Mouse (Mus musculus): ENCODE results near the gene Med16. TPM values are rescaled to one million over a fixed set of nuclear protein-coding genes. Genes with fewer than 3 reads are reported as not detected.

Gene Med16
- polyA plus RNA-seq, 1 experiment from 2014 or later = 45.7 TPM

DNA sequence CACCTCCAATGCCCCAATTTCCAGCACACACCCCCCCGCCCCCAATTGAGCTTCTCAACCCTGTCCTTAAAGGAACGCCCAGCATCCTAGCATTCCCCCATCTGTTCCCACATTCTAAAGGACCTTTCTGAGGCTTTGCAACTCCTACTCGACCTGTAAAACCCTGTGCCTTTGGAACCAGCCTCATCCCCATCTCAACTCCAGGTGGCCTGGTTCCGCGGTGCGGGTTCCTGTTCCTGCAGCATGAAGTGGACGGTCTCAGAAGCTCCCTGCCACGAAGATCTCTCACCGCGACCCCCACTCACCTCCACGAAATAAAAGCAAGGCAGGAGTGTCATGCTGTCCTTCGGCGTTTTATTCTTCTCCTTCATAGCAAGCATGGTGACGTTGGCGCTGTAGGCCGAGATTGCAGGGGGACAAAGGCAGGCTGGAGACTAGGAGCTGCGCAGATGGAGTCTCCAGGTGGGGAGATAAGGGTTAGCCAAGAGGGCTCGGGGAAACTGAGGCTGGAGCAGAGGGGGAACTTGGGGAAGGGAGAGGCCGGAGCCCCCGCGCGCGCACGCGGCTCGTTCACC lies 34.9 kb downstream of the Med16 start:
- Histone ChIP-seq H3K4me1 (ENCODE audit: control insufficient read depth, insufficient read depth, low read length) (peaks cover 13% of the 10 kb centered on the region), H3K36me3 (ENCODE audit: control insufficient read depth, insufficient read depth, low read length) (peaks cover 13% of the 10 kb centered on the region), H3K4me3 (ENCODE audit: low read depth, low read length) (peak overlapping the region; percentile 80), H3K27me3 (ENCODE audit: control insufficient read depth, insufficient read depth, low read length) (no peaks in the 10 kb centered on the region), H3K9ac (ENCODE audit: low read length) (peak overlapping the region; percentile 96), H3K4me2 (peak overlapping the region; percentile 80), H3K9me3 (ENCODE audit: control insufficient read depth, low read length) (no peaks in the 10 kb centered on the region), H3K27ac (ENCODE audit: low read depth, low read length) (peak overlapping the region; percentile 87)
- peak; percentile 10; the same call in 1 of the 2 replicates for ATAC-seq (ENCODE audit: low FRiP score)
- no peak for DNase-seq (ENCODE audit: low spot score, missing footprints)
- 1% methylated on average over 26 of the region's 26 CpGs for WGBS

DNA sequence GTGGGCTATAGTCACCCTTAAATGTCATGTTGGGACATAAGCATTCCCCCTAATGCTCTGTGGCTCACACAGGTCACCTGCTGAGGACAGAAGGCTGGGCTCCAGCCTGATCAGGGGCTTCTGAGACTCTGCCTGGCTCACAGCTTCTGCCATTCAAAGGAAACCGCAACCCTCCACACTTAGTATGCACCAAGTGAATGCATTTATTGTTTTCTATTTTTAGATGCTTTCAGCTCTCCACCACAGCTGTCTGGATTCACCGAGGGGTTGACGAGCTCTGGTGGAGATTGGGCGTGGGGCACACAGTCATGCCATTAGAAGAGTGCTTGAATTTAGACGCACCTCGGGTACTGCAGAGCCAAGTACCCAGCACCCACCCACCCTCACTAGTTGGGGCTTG lies 35.4 kb downstream of the Med16 start:
- 24% methylated on average over 6 of the region's 6 CpGs for WGBS
- no peaks in the 10 kb centered on the region for H3K27me3 ChIP-seq (ENCODE audit: control insufficient read depth, insufficient read depth, low read length)
- H3K9ac ChIP-seq (ENCODE audit: low read length) = peak overlapping the region; percentile 96
- H3K4me3 ChIP-seq (ENCODE audit: low read depth, low read length) = peak overlapping the region; percentile 80
- peaks cover 13% of the 10 kb centered on the region for H3K4me1 ChIP-seq (ENCODE audit: control insufficient read depth, insufficient read depth, low read length)
- DNase-seq (ENCODE audit: low spot score, missing footprints) (no peak), ATAC-seq (ENCODE audit: low FRiP score) (no peak)
- H3K27ac ChIP-seq (ENCODE audit: low read depth, low read length) = no peak overlapping the region
- H3K36me3 ChIP-seq (ENCODE audit: control insufficient read depth, insufficient read depth, low read length) = peaks cover 13% of the 10 kb centered on the region
- H3K4me2 ChIP-seq = peak overlapping the region; percentile 80
- H3K9me3 ChIP-seq (ENCODE audit: control insufficient read depth, low read length) = no peaks in the 10 kb centered on the region

DNA sequence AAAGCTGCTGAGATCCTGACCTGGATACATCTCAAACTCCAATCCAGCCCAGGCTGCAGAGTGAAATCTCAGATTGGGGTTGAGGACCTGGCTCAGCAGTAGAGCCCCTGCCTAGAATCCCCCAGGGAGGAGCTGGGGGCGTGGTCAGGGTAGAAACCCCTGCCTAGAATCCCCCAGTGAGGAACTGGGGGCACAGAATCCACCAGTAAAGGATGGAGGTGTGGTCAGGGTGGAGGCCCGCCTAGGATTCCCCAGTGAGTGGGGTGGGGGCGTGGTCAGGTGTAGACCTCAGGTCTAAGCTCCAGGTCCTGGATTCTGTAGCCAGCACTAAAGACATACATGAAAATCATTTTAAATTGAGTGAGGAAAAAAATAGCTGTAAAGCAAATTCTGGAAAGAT lies 35.9 kb downstream of the Med16 start:
- Histone ChIP-seq H3K9me3 (ENCODE audit: control insufficient read depth, low read length) (no peaks in the 10 kb centered on the region), H3K27me3 (ENCODE audit: control insufficient read depth, insufficient read depth, low read length) (no peaks in the 10 kb centered on the region), H3K27ac (ENCODE audit: low read depth, low read length) (no peak overlapping the region), H3K4me1 (ENCODE audit: control insufficient read depth, insufficient read depth, low read length) (peaks cover 13% of the 10 kb centered on the region), H3K4me2 (peak overlapping the region; percentile 80), H3K4me3 (ENCODE audit: low read depth, low read length) (peak overlapping the region; percentile 80), H3K9ac (ENCODE audit: low read length) (peak overlapping the region; percentile 96), H3K36me3 (ENCODE audit: control insufficient read depth, insufficient read depth, low read length) (peaks cover 13% of the 10 kb centered on the region)
- WGBS = 56% methylated on average over 3 of the region's 3 CpGs
- DNase-seq (ENCODE audit: low spot score, missing footprints) (no peak), ATAC-seq (ENCODE audit: low FRiP score) (no peak)

DNA sequence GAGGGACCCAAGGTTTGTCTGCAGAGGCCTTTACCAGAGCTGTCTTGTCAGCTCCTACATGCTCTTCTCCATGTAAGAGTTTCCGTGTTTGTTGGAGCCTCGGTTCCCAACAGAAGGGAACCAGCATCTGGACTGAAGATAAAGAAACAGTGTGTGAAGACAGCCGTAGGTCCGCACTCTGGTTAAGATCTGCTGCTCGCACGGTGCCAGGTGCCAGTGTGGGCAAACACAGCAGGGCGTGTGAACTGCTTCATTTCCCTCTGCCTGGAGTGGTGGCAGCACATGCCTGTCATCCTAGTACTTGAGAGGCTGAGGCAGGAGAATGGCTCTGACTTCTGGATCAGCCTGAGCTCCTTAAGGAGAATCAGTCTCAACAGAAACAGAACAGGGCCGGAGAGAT lies 36.9 kb downstream of the Med16 start:
- Histone ChIP-seq H3K27me3 (ENCODE audit: control insufficient read depth, insufficient read depth, low read length) (no peaks in the 10 kb centered on the region), H3K4me3 (ENCODE audit: low read depth, low read length) (no peak overlapping the region), H3K36me3 (ENCODE audit: control insufficient read depth, insufficient read depth, low read length) (peaks cover 18% of the 10 kb centered on the region), H3K9me3 (ENCODE audit: control insufficient read depth, low read length) (no peaks in the 10 kb centered on the region), H3K4me2 (no peak overlapping the region), H3K9ac (ENCODE audit: low read length) (no peak overlapping the region), H3K27ac (ENCODE audit: low read depth, low read length) (no peak overlapping the region), H3K4me1 (ENCODE audit: control insufficient read depth, insufficient read depth, low read length) (peaks cover 13% of the 10 kb centered on the region)
- WGBS = 94% methylated on average over 8 of the region's 8 CpGs
- ATAC-seq (ENCODE audit: low FRiP score) = no peak
- DNase-seq (ENCODE audit: low spot score, missing footprints) = no peak

DNA sequence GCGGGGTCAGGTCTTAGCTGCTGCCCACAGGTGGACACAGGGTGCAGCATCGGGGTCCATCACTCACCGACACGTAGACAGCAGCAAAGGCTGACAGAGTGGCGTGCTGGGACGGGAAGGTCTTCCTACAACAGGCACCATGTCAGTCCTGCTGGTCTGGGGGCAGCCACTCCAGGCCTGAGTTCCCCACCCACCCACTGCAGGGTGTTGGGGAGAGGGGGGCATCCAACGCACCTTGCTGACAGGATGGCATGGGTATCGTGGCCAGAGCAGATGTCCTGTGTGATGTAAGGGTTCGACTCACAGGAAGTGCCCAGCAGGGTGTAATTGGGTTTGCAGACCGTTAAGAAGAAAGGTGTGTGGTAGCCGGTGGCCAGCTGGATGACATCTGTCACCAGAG lies 42.1 kb downstream of the Med16 start:
- 82% methylated on average over 11 of the region's 11 CpGs for WGBS
- no peaks in the 10 kb centered on the region for H3K27me3 ChIP-seq (ENCODE audit: control insufficient read depth, insufficient read depth, low read length)
- no peaks in the 10 kb centered on the region for H3K9me3 ChIP-seq (ENCODE audit: control insufficient read depth, low read length)
- ATAC-seq (ENCODE audit: low FRiP score) (no peak), DNase-seq (ENCODE audit: low spot score, missing footprints) (no peak)
- no peak overlapping the region for H3K9ac ChIP-seq (ENCODE audit: low read length)
- no peak overlapping the region for H3K4me3 ChIP-seq (ENCODE audit: low read depth, low read length)
- H3K27ac ChIP-seq (ENCODE audit: low read depth, low read length) = no peak overlapping the region
- peaks cover 45% of the 10 kb centered on the region for H3K36me3 ChIP-seq (ENCODE audit: control insufficient read depth, insufficient read depth, low read length)
- no peak overlapping the region for H3K4me2 ChIP-seq
- H3K4me1 ChIP-seq (ENCODE audit: control insufficient read depth, insufficient read depth, low read length) = peaks cover 3% of the 10 kb centered on the region; the same call in 1 of the 2 replicates

DNA sequence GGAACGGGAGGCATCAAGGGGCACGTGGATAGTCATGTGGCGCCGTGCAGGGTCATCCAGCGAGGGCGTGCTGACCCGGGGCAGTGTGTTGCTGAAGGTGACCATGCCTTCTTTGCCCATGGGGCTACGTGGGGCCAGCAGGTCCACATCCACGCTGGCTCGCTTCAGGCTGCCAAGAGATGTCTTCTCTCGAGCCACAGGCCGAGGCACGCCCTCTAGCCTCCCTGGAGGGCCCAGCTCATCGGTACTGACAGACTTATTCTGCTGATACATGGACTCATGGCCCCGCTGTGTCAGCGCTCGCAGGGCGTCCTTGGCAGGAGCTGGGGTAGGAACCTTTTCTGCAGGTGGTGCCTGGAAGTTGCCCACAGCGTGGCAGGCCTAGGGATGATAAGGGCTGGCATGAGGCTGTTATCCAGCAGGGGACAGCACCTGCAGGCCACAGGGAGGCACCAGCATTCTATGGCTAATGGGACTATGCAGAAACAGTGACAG lies 42.9 kb downstream of the Med16 start:
- Histone ChIP-seq H3K4me1 (ENCODE audit: control insufficient read depth, insufficient read depth, low read length) (peaks cover 3% of the 10 kb centered on the region; the same call in 1 of the 2 replicates), H3K9ac (ENCODE audit: low read length) (no peak overlapping the region), H3K4me3 (ENCODE audit: low read depth, low read length) (no peak overlapping the region), H3K9me3 (ENCODE audit: control insufficient read depth, low read length) (no peaks in the 10 kb centered on the region), H3K4me2 (no peak overlapping the region), H3K27ac (ENCODE audit: low read depth, low read length) (0 out of 2 replicates have a peak overlapping the region, but pooled peaks have one; percentile 20), H3K27me3 (ENCODE audit: control insufficient read depth, insufficient read depth, low read length) (no peaks in the 10 kb centered on the region), H3K36me3 (ENCODE audit: control insufficient read depth, insufficient read depth, low read length) (peaks cover 43% of the 10 kb centered on the region)
- 76% methylated on average over 19 of the region's 19 CpGs for WGBS
- ATAC-seq (ENCODE audit: low FRiP score) (peak; percentile 24; the same call in 1 of the 2 replicates), DNase-seq (ENCODE audit: low spot score, missing footprints) (no peak)

DNA sequence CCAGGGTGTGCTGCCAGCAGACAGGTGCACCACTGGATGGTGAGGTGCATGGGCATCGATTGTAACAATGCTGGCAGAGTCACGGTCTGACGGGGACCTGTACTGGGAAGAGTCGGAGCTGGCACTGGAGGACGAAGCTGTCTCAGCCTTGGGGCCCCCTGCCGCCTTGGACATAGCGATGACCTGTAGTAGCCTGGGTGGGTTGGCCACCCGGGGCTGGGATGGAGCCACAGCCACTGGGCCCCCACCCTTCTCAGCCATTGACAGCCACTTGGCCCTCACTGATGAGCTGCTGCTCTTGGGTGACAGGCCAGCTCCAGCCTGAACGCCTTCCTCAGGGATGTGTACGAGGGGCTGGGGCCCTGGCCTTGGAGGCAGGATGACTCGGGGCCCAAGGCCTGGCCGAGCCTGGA lies 43.5 kb downstream of the Med16 start:
- Histone ChIP-seq H3K9me3 (ENCODE audit: control insufficient read depth, low read length) (no peaks in the 10 kb centered on the region), H3K4me3 (ENCODE audit: low read depth, low read length) (no peak overlapping the region), H3K4me1 (ENCODE audit: control insufficient read depth, insufficient read depth, low read length) (peaks cover 3% of the 10 kb centered on the region; the same call in 1 of the 2 replicates), H3K4me2 (no peak overlapping the region), H3K27ac (ENCODE audit: low read depth, low read length) (no peak overlapping the region), H3K9ac (ENCODE audit: low read length) (no peak overlapping the region), H3K27me3 (ENCODE audit: control insufficient read depth, insufficient read depth, low read length) (no peaks in the 10 kb centered on the region), H3K36me3 (ENCODE audit: control insufficient read depth, insufficient read depth, low read length) (peaks cover 49% of the 10 kb centered on the region)
- peak; percentile 38 for ATAC-seq (ENCODE audit: low FRiP score)
- DNase-seq (ENCODE audit: low spot score, missing footprints) = peak; percentile 89
- WGBS = 65% methylated on average over 12 of the region's 12 CpGs

DNA sequence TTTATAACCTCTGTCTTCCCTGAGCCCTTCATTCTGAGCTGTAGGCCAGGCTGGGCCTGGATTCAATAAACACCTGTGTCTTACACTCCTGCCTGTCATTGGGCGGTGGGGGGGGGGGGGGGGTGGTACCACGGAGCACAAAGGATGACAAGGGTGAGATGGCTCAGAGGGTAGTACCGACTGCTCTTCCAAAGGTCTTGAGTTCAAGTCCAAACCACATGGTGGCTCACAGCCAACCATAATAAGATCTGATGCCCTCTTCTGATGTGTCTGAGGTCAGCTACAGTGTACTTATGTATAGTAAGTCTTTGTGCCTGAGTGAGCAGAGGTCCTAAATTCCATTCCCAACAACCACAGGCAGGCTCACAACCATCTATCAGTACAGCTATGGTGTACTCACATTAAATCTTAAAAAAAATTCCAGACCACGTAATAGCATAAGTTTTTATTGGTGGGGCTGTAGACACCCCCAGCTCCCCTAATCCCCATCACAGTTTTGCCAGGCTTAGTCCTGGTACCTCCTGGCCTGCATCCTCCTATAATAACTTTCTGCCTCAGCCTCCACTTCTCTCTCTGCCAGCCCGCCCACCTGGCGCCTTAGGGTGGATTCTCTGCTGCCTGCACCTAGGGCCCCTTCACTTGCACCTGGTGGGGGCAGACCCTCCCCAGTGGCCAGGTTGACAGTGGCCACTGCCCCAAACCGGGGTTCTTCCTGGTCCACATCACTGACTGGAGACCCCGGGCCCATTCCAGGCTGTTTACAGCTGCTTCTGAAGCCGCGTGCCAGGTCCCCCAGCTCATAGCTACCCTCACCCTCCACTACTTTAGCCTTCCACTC lies 44.2 kb downstream of the Med16 start:
- Histone ChIP-seq H3K4me3 (ENCODE audit: low read depth, low read length) (no peak overlapping the region), H3K9ac (ENCODE audit: low read length) (no peak overlapping the region), H3K36me3 (ENCODE audit: control insufficient read depth, insufficient read depth, low read length) (peaks cover 55% of the 10 kb centered on the region), H3K27me3 (ENCODE audit: control insufficient read depth, insufficient read depth, low read length) (no peaks in the 10 kb centered on the region), H3K27ac (ENCODE audit: low read depth, low read length) (no peak overlapping the region), H3K9me3 (ENCODE audit: control insufficient read depth, low read length) (no peaks in the 10 kb centered on the region), H3K4me1 (ENCODE audit: control insufficient read depth, insufficient read depth, low read length) (peaks cover 3% of the 10 kb centered on the region; the same call in 1 of the 2 replicates), H3K4me2 (no peak overlapping the region)
- ATAC-seq (ENCODE audit: low FRiP score) (peak; percentile 28), DNase-seq (ENCODE audit: low spot score, missing footprints) (peak; percentile 89)
- 63% methylated on average over 10 of the region's 10 CpGs for WGBS

DNA sequence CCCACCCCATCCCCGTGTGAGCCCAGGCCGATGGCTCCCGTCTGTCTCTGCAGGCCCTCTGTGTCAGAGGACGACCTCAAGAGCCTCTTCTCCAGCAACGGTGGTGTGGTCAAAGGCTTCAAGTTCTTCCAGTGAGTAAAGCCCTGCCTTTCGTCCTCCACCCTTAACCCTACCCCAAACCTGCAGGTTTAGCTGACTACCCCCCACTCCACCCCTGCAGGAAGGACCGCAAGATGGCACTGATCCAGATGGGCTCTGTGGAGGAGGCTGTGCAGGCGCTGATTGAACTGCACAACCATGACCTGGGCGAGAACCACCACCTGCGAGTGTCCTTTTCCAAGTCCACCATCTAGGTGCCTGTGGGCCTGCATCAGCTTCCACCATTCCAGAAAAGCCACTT lies 45.8 kb downstream of the Med16 start:
- H3K4me1 ChIP-seq (ENCODE audit: control insufficient read depth, insufficient read depth, low read length) = peaks cover 5% of the 10 kb centered on the region
- H3K9ac ChIP-seq (ENCODE audit: low read length) = no peak overlapping the region
- no peak for ATAC-seq (ENCODE audit: low FRiP score)
- H3K4me2 ChIP-seq = no peak overlapping the region
- DNase-seq (ENCODE audit: low spot score, missing footprints) = no peak
- no peak overlapping the region for H3K27ac ChIP-seq (ENCODE audit: low read depth, low read length)
- no peaks in the 10 kb centered on the region for H3K9me3 ChIP-seq (ENCODE audit: control insufficient read depth, low read length)
- no peak overlapping the region for H3K4me3 ChIP-seq (ENCODE audit: low read depth, low read length)
- H3K36me3 ChIP-seq (ENCODE audit: control insufficient read depth, insufficient read depth, low read length) = peaks cover 53% of the 10 kb centered on the region
- H3K27me3 ChIP-seq (ENCODE audit: control insufficient read depth, insufficient read depth, low read length) = no peaks in the 10 kb centered on the region
- 83% methylated on average over 10 of the region's 10 CpGs for WGBS

All from midbrain, embryonic 11.5 days (tissue).